Mouse (Mus musculus) mouse embryonic stem cell (cell line): ENCODE data around the gene Coa5.

Experiments
- in situ Hi-C, 2 experiments: fragments of 300-500 bp; cut with MboI; formaldehyde crosslinking; loops; 1 replicate in 1 of 2; 3 replicates in 1 of 2; pipeline ENCODE4 v1.14.3; 2019 to 2020; ENCODE audit warnings: low sequenced_read_pairs in 2 of 2, low pct_unique_long_range_greater_than_20kb in 1 of 2, mixed read lengths in 1 of 2; ENCODE audit not compliant: unreplicated experiment in 1 of 2

The Coa5 gene

DNA sequence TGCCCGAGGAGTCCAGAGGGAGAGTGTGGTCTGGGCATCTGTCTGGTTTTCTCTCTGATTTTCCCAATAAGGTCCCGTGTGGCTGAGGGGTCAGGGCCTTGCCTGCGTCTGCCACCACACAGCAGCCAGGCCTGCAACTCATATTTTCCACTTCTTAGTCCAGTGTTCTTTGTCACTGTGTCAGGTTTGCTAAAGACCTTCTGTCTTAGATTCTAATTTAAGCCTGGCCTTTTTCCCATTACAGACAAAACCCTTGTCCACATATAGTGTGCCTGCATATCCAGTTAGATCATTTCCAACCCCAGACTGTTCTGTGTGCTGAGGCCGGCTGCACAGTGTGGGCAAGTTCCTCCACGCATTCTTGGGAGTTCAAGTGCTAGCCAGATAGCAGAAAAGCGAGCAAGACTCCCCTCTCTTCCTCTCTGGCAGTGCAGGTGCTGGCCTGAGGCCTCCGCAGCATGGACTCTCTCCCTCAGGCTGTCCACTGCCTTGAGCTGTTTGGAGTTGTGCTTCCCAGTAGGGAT, 43.4 kb downstream of the Coa5 start:
- in situ Hi-C loops = no loop called here

DNA sequence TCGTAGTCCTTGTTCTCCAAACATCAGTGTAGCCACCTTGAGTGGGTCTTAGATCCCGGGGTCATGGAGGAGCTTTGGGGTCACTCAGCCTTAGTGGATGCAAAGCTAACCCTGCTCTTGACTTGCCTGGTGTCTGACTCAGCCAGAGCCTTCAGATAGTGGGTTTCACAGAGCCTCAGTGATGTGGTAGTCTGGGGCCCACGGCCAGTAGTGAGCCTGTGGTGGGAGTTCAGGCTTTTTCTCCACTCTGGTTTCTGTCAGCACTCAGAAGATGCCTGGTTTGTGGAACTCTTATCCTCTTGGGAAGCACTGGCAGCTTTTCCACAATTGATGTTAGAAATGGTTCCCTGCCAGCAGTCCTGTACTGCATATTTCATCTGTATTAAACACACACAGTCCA, 45.6 kb downstream of the Coa5 start:
- in situ Hi-C loops = no loop called here

DNA sequence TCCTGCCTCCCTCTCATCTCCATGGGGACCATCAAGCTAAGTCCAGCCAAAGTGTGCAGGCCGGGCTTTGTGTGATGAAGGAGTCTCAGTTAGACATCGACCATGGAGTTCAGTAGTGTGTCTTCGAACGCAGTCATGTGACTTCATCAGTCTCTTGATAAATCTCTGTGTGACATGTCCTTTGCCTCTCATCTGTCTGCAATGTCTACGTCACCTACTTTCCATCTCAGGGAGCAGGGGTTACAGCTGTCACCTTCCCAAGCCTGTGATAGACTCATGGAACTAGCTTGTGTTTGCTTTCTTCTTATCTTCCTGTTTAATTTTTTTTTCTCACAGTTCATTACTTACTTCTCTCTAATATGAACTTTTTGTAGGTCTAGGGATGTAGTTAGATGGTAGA, 49.0 kb downstream of the Coa5 start:
- in situ Hi-C loops = no loop called here

DNA sequence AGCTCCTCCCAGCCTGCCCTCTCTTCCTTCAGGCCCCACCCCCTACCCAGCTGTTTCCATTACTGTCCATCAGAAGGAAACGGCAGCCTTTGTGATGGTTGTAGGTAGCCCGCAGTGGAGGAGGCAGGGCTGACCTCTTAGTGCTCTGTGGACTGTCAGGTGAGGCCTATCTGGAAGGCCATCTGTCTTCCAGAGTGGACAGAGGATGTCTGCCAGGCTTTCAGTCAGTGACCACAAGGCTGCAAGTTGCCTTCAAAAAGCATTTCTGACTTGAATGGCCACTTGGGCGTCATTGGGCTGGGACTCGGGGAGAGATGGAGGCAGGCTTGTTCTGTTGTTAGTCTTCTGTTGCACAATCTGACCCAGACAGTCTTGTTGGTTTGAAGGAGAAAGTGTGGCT, 50.4 kb downstream of the Coa5 start:
- in situ Hi-C loops = no loop called here

DNA sequence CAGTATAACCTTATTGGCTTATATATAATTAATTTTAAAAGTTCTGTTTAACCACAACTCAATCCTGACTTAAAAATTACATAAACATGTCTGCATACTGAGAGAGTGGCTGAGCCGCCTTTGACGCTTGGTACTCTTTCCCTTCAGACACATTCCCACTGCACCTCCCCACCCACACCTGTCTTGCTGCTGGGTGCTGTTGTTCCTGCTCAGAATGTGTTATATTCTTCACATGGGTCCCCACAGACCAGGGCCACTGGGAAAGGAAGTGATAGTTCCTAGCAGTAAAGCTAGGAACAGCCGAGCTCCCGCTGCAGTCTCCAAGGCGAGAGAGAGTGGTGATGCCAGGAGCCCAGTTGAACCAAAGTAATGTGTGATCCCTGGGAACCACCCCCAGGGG, 51.8 kb downstream of the Coa5 start:
- in situ Hi-C loops = no loop called here

DNA sequence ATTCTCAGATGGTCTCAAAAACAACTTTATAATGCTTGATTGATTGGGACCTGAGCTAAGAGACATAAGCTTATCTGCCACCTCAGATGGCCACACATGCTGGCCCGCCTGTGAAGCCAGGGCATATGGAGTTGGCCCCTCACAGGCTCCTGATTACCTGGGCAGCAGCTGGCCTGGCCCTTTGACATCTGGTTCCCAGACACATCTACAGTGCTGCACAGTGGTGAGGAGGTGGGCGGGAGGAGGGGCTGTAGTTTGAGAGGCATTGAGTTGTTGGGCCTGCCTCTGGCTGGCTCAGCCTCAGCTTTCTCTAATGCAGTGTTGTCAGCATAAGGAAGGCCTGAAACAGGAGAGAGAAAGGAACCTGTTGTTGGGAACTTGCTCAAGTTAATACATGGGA, 53.2 kb downstream of the Coa5 start:
- in situ Hi-C loops = no loop called here

DNA sequence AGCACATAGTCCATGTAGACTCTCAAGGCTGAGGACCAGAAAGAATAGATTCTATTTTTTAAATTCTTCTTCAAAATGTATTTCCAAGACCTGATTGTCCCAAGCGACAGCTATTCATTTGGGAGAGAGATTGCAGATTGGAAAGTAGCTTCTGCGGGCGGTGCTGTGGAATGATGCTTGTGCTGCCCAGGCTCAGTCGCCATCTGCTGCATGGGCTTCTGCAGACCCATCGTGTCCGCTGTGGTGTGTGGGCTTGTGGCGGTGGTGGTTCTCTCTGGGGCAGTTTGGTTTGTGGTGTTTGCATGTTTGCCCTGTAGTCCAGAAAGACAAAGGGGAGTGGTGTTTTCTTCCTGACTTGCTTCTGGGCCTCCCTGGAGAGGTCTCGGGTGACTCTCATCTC, 53.7 kb downstream of the Coa5 start:
- in situ Hi-C loops = no loop called here

DNA sequence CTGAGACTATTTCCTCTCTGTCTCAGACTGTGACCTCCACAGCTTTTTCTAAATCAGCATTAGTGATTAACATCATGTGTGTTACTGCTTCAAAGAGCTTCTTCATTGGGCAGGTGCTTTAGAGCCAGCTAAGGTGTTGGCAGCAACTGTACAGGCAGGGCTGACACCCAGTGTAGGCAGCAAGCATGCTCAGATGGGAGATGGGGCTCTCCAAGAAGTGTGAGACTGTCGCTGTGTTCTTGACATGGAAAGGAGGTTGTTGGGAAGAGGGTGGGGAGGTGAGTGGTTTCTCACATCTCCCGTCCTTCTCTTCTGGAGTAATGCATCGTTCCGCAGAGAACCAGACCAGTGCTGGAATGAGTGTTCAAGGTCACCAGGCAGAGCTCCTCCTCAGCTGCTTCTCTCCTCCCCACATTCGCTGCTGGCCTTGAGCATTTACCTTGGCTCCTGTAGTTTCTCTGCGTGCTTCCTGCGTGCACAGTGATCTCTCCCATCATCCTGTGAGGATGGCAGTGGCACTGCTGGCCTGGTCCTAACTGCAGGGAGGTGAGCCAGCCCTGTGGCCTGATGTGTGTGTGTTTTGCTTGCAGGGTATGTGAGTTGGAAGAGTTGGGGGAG, 61.0 kb downstream of the Coa5 start:
- in situ Hi-C loops = no loop called here

DNA sequence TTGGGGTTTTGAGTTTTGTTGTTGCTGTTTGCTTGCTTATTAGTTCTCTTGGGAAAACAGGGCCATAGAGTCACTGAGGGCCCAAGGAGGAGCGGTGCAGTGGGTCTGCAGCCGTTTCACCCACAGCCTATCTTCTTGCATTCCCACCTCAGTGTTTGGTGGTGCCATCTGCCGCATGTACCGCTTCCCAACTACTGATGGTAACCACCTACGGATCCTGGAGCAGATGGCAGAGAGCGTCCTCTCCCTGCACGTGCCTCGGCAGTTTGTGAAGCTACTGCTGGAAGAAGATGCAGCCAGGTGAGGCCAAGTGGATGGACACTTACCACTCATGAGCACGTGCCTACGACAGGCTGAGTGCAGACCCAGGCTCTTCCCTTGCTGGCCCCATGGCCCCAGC, 61.8 kb downstream of the Coa5 start:
- in situ Hi-C loops = no loop called here
